Mouse (Mus musculus) neural tube, embryonic 10.5 days (tissue): ENCODE results near the gene Nlrp1b.

Experiments used
- DNase-seq: peaks from one replicate; pipeline ENCODE4 v3.0.0-alpha.2; 2017; ENCODE audit warnings: low spot score; ENCODE audit errors: extremely low spot score

The Nlrp1b gene

DNA sequence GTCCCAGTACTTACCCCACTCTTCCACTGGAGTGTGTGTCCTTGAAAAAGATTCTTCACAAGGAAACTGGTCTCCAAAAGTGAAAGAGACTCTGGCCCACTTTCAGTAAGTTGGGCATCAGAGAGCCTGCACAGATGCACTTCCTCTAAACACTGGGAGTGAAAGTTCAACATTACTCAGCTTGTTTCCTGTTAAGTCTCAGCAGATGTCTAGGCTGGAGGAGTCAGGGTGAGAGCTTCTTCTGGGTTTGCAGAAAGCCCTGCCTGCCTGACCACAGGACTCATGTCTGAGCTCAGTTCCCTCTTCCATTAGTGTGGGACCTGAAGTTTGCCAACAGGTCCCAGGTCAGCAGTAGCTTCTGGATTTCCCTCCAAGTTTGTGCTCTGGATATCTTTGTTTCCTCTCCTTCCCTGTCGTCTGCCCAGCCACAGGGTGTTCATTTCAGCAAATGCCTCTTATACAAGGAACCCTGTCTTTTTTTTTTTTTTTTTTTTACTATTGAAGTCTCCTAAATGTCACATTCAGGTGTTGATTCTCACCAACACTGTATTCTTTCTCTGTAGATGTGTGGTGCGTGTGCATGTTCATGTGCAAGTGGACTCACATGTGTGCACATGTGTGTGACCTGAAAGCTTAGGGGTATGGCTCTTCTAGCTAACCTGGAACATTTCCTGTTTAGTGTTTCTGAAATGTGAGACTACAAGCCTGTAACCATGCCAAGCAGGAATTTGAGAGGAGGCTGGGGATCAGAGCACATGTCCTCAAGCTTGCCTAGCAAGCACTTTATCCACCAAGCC lies at the start of gene Nlrp1b:
Gene Nlrp1b (minus strand): TSS at position 50 of the 797 bp plus-strand sequence.
- no peak for DNase-seq

DNA sequence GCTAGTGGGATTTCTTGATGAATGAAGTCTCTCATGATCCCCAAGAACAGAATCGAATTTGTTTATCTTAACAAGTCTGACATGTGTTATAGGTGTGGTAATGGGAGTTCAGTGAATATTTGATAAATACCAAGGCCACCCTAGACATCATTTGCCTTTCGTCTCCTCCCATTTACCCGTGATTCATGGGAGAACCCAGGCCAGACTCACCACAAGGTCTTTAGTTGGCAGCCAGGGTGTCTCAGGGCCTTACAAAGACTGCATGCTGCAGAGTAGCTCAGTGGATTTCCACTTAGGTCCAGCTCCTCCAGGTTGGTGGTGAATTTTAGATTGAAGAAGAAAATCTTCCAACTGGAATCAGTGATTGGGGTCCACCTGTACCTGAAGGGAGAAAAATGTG lies 30.5 kb upstream of the Nlrp1b start:
- no peak for DNase-seq

DNA sequence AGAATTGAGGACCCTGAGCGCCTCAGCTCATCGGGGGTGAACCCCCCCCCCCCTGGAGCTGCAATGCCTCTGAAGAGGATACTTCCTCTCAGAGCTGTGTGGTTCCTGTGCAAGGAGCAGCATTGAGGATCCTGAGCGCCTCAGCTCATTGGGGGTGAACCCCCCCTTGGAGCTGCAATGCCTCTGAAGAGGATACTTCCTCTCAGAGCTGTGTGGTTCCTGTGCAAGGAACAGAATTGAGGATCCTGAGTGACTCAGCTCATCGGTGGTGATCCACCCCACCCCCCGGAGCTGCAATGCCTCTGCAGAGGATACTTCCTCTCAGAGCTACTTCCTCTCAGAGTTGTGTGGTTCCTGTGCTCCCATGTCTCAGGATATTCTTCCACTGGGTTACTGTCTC lies 20.8 kb upstream of the Nlrp1b start:
- DNase-seq = no peak

DNA sequence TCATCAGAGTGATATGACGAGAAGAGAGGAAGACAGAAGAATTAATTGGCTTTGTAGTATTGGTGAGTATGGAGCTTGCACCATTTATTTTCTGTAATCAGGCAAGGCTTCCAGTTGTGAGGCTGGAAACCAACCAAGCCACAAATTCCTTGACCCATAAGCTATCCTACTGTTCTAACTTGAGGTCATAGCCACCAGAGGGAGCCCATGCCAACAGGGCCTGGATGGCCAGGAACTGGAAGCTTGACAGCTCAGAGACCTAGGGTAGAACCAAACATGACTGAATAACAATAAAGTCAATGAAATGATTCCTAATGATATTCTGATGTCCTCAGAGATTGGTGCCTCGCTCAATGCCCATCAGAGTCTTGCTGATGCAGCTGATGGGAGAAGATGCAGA lies 5.9 kb downstream of the Nlrp1b start:
- no peak for DNase-seq

DNA sequence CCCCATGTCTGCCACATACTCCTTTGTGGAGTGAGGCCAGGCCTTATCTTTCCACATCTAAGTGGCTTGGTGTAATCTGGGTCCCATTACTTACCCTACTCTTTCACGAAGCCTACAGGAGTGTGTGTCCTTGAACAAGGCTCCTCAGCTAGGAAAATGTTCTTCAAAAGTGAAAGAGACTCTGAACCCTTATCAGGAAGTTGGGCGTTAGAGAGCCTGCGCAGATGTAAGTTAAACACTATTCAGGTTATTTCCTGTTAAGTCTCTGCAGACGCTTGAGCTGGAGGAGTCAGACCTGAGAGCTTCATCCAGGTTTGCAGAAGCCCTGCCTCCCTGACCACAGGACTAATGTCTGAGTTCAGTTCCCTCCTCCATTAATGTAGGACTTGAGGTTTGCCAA lies 27.8 kb downstream of the Nlrp1b start:
- DNase-seq = no peak

DNA sequence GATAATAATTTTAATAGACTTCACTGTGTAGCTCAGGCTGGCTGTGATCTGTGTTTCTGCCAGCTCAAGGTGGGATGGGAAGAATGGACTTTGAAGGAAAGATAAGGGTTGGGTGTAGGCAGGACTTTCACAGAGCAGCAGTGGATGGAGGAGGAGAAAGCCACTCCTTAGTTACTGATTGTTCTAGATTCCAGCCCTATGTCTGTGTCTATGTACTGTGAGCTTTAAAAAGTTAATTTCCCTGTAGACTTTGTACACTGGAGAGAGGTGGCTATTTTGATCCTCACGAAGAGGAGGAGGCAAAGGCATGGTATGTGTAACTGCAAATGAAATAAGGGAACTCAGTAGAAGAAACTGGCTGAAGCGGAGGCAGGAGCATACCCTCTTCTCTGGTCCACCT lies 31.2 kb downstream of the Nlrp1b start:
- DNase-seq = no peak

DNA sequence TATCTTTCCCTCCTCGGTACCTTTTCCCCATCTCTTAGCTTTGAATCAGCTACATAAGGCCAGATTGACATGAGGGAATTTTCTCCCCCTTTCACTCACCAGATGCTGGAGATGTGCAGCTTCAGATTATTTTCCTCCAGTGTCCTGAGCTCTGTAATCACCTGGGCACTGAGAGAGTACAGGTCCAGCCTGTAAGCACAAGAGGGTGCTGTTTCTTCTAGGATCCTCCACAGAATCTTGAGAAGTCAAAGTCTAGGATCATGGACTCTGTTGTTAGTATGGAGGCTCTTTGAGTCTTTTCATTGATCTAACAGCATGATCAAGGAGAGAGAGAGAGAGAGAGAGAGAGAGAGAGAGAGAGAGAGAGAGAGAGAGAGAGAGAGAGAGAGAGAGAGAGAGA lies 60.9 kb downstream of the Nlrp1b start:
- DNase-seq = no peak

DNA sequence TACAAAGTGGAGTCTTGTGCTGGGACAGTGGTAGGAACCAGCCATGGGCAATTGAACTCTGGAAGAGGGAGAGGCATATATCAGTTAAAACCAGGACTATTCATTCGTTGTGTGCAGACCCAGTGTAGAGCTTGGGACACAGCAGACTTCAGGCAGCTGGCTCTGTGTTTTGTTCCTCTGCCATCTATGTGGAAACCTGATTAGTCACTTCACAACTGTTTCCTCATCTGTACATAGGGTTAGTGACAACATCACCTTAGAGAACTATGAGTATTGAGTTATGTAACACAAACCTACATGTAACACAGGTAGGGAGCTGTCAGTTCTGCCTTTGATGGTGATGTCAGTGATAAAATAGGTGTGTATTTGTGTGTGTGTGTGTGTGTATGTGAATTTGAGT lies 66.4 kb downstream of the Nlrp1b start:
- no peak for DNase-seq

DNA sequence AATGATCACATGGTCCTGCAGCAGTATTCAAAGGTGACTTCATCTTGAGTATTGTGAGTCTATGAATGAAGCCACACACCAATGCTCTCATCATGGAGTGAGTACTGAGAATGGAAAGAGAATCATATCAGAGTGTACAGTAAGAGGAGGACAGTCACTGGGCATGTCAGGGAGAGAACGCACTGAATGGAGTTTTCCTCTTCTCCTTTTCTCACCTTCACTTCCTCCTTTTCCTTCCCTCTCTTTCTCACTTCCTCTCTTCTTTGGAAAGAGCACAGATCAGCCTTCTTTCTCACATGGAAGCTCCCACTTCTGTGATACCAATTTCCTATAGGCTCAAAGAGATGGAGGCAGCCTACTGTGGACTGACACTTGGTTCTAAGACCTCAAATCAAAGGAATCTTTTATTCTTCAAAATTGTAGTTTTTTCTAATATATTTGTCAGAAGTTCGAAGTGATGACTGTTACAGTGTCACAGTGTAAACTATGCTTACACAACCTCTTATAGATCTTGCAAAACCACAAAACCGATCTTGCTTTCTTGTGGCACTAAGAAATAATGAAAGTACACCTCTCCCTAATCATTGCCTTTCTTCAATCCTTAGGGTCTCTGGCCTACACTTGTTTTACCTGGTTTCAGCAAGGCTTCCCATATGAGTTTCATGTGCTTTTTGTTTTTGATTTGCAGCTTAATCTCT lies 70.9 kb downstream of the Nlrp1b start:
- no peak for DNase-seq

DNA sequence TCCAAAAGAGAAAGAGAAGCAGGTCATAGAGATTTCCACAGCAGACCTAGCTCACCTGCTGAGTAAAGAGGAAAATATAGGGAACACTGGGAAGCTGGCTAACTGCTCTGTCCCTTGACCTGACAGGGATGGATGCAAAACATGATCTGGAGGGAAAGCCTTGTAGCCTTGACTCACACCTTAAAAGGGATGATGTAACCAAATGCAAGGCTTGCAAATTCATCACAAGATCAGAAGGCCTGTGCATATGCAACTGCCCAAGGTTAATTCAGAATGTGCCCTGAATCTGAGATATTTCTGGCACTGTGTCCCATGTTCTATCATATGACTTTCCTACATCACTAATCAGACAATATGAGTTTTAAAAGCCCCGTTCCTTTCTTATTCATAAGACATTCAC lies 75.3 kb downstream of the Nlrp1b start:
- DNase-seq = no peak

DNA sequence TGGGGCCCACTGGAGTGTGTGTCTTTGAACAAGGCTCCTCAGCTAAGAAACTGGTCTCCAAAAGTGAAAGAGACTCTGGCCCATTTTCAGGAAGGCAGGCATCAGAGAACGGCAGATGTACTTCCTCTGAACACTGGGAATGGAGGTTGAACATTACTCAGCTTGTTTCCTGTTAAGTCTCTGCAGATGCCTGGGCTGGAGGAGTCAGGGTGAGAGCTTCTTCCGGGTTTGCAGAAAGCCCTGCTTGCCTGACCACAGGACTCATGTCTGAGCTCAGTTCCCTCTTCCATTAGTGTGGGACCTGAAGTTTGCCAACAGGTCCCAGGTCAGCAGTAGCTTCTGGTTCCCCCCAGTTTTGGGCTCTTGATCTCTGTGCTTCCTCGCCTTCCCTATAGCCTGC lies 85.9 kb downstream of the Nlrp1b start, which contains the start of gene Nlrp1a:
Gene Nlrp1a (minus strand): TSS at position 44 of the 400 bp plus-strand sequence.
- DNase-seq = no peak

DNA sequence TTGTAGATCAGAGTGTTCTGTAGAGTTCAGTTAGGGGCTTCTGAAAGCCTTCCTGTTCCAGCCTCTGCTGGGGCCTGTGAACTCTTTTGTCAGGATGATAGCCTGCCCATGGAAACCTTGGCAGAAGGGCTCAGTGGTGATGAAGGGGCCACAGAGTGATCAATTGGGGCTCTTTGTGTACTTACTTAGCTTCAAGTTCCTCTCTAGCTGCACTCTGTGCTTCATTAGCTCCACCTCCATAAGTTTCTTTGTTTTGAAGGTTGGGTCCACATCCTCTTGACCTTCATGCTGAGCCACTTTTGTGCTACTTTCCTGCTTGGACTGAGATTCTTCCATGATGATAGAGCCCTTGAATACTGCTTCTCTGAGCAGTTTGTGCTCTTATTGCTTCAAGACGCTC lies 88.5 kb downstream of the Nlrp1b start:
- no peak for DNase-seq

DNA sequence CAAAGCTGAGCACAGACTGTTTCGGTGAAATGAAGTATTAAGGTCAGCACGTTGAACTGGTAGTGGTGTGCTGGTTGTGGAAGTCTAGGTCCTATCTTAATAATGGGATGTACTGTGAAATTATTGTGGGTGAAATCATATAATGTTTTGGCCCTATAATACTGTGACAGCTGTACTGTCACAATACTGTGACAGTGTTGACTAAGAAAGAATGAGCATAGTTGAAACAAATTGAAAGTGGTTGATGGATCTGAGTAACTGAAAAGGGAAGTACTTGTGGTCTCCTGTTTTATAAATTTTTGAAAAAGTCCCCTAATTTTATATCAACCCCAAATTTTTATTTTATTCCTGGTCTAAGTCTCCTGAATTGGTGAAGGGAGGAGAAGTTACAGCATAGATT lies 123.4 kb downstream of the Nlrp1b start:
- no peak for DNase-seq

DNA sequence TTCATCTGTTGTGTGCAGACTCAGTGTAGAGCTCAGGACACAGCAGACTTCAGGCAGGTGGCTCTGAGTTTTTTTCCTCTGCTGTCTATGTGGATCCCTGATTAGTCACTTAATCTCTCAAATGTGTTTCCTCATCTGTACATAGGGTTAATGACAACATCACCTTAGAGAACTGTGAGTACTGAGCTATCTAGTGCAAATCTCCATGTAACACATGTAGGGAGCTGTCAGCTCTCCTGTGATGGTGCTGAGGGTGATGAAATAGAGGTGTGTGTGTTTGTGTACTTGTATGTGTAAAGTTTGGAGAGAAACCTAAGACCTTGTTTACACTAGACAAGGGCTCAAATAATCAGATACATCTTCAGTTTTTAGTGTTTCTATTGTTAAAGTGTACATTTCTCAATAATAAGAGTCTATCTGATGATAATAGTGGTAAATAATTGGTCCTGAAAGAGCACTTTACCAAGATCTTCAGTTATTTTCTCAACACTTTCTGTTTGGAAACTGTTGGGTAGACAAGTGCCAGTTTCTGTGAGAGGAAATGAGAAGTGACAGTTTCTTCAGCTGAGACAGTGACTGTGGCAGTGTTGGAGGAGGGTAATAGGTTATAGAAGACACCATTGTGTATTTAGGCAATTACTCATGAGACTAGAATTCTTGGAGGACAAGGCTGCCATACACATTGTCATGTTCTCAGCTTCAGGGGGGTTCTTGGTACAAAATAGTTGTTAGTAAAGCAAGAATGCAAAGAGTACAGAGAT lies 124.1 kb downstream of the Nlrp1b start:
- DNase-seq = no peak

DNA sequence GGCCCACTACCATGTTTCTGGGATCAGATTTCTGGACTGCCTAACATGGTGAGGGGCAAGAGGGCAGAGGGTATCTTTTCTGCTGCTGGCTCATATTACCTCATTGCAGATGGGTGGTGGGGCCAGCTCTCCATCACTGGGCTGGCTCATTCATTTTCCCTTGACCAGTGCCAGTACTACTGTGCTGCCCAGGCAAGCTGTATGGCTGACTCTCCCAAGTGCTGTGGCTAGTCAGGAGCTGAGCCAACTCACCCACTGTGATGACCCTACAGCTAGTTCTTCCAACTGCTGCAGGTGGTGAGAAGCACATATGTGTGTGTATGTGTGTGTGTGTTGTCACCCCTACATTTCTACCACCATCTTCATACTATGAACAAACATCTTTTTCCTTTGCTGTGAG lies 126.6 kb downstream of the Nlrp1b start:
- no peak for DNase-seq
